Comparison of ENCODE assay signal across 3 mouse cellular contexts in genomic region chr9:88770239-88770638, GRCm38 (mm10). TPM values are rescaled to one million over a fixed set of nuclear protein-coding genes. Genes with fewer than 3 reads are reported as not detected.
"Had no signal": no experiment of that assay in that cellular context is flagged by ENCODE, and none has a peak within 500 bp of the region (broad histone marks: within the 10 kb centered on the region; RNA-seq: fewer than 3 reads in every experiment).

No protein-coding gene starts in this region.

RNA-seq across cellular contexts. Expression of gene Bcl2a1d, which starts 38.5 kb away (rescaled TPM):
- total RNA-seq: left cerebral cortex, postnatal 10 days; left cerebral cortex, postnatal 4 days; midbrain, postnatal 0 days had no signal
